Mouse (Mus musculus): ENCODE measurements around the gene Dazap1. TPM values are rescaled to one million over a fixed set of nuclear protein-coding genes. Genes with fewer than 3 reads are reported as not detected.
A peak's percentile ranks its signal among the peaks of the same experiment; 100 is the strongest.

Dazap1 gene
- polyA plus RNA-seq, 1 experiment from 2014 or later = 36.4 TPM

GRCm38 (mm10) chr10:80292251-80293146 is 31.2 kb downstream of the Dazap1 start, which contains the start of gene Rps15:
TSS of gene Rps15 (plus strand) at chr10:80292453.
- under 1% methylated on average over 72 of the region's 72 CpGs for whole genome bisulfite sequencing
- peak within 1 kb of the TSS; percentile 95 for H3K9ac ChIP-seq
- peaks cover 44% of the 10 kb centered on the region for H3K4me1 ChIP-seq

GRCm38 (mm10) chr10:80293325-80293724 is 32.0 kb downstream of the Dazap1 start:
- no peak for ATAC-seq (ENCODE audit: extremely low read depth, insufficient number of reproducible peaks, low FRiP score, low TSS enrichment)
- Histone ChIP-seq H3K9me3 (no peaks in the 10 kb centered on the region), H3K27me3 (replicated peaks) (peaks cover 20% of the 10 kb centered on the region), H3K9ac (peak overlapping the region; percentile 95), H3K4me2 (peak overlapping the region; percentile 85), H3K27ac (replicated peaks) (peak overlapping the region; percentile 84), H3K4me1 (peaks cover 46% of the 10 kb centered on the region), H3K4me3 (peak overlapping the region; percentile 75), H3K36me3 (peaks cover 31% of the 10 kb centered on the region)
- WGBS = 25% methylated on average over 14 of the region's 14 CpGs

More at GRCm38 (mm10) chr10:80292251-80293146, 31.2 kb downstream of the Dazap1 start, which contains the start of gene Rps15:
- Histone ChIP-seq H3K27me3 (replicated peaks) (peaks cover 12% of the 10 kb centered on the region), H3K4me2 (peak within 1 kb of the TSS; percentile 85), H3K4me3 (peak within 1 kb of the TSS; percentile 75), H3K27ac (replicated peaks) (peak within 1 kb of the TSS; percentile 84), H3K9me3 (no peaks in the 10 kb centered on the region), H3K36me3 (peaks cover 40% of the 10 kb centered on the region)
- ATAC-seq (ENCODE audit: extremely low read depth, insufficient number of reproducible peaks, low FRiP score, low TSS enrichment) = peak; percentile 83

DNA sequence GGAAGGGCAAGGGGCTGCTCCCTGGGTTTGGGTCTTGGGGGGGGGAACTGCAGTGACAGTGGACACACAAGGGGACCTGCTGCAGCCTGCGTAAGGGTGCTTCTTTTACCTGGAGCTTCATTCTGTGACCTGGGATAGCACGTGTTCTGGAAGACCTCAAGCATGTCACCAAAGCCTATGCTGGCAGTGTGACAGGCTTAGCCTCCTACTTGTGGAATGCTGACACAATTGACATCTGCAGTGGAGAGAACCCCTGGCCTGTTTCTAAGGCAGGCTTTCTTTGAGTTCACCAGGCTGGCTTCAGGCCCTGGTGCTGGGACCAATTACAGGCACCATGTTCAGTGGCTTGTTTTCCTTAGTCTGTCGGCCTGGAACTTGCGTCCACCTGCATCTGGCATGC is 33.0 kb downstream of the Dazap1 start:
- no peak for ATAC-seq (ENCODE audit: extremely low read depth, insufficient number of reproducible peaks, low FRiP score, low TSS enrichment)
- peaks cover 22% of the 10 kb centered on the region for H3K36me3 ChIP-seq
- H3K4me3 ChIP-seq = 0 out of 2 replicates have a peak overlapping the region, but pooled peaks have one; percentile 75
- WGBS = 68% methylated on average over 4 of the region's 4 CpGs
- peaks cover 30% of the 10 kb centered on the region for H3K27me3 ChIP-seq (replicated peaks)
- H3K27ac ChIP-seq (replicated peaks) = no peak overlapping the region
- H3K9me3 ChIP-seq = no peaks in the 10 kb centered on the region
- H3K9ac ChIP-seq = peak overlapping the region; percentile 41; the same call in 1 of the 2 replicates
- peaks cover 46% of the 10 kb centered on the region for H3K4me1 ChIP-seq
- H3K4me2 ChIP-seq = no peak overlapping the region; the same call in 1 of the 2 replicates

DNA sequence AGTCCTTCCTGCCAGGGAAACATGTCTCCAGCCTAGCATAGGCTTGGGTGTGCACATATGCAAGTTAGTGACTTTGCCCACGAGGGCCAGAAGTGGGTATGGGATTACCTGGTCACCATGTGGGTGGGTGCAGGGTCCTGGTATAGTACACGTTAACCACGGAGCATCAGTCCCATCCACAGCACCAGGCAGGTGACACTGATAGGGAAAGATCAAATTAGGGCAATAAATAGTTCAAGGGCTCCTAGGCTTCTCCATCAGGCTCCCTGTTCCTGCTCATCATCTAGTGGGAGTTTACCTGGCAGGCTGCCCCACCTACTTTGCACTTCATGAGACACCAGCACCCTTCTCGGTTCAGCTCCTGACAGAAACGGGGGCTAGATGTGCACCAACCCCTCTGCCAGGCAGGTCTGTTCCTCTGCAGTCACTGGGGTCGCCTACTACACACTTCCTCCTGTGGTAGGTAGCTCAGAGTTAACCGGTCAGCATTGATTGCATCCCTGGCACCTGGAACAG is 33.6 kb downstream of the Dazap1 start:
- Histone ChIP-seq H3K4me2 (no peak overlapping the region), H3K9me3 (no peaks in the 10 kb centered on the region), H3K27me3 (replicated peaks) (peaks cover 36% of the 10 kb centered on the region), H3K4me1 (peaks cover 46% of the 10 kb centered on the region), H3K27ac (replicated peaks) (no peak overlapping the region), H3K4me3 (no peak overlapping the region), H3K9ac (no peak overlapping the region), H3K36me3 (peaks cover 21% of the 10 kb centered on the region)
- 40% methylated on average over 7 of the region's 7 CpGs for WGBS
- no peak for ATAC-seq (ENCODE audit: extremely low read depth, insufficient number of reproducible peaks, low FRiP score, low TSS enrichment)

DNA sequence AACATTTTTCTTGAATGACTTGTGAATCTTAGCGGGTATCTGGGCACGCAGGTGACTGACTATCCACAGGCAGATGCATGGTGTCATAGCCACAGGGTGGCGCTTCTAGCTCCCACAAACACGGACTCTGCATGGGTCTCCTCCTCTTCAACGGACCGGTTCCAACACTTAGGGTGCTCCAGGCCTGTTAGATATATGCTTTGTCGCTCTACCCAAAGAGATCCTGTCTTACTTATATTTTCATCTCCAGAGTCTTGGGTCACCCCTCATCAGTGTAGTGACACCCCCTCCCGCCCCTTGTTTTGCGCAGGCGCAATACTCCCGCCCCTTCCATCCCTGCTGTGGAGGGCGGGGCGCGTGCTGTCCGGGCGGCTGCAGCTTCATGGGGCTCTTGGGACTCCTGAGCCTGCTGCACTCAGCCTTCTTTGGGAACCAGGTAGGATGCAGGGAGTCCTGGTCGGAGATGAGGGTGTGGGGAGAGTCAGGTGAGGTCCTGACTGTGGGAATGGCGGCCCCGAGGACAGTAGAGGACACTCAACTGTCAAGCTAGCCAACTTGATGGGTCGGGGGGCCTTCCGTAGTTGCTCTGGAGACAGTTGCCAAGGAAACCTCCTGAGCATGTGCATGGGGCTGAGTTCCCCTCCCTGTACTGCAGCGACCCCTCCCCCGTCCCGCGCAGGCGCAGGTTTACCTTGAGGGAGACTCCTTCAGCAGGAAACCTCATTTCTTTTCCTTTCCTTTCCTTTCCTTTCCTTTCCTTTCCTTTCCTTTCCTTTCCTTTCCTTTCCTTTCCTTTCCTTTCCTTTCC is 34.5 kb downstream of the Dazap1 start, which contains the start of gene Apc2:
Gene Apc2 (plus strand): TSS at position 360 of the 808 bp plus-strand sequence.
- peaks cover 46% of the 10 kb centered on the region for H3K4me1 ChIP-seq
- H3K9me3 ChIP-seq = no peaks in the 10 kb centered on the region
- H3K27ac ChIP-seq (replicated peaks) = no peak within 1 kb of the TSS
- 1% methylated on average over 26 of the region's 26 CpGs for WGBS
- H3K27me3 ChIP-seq (replicated peaks) = peaks cover 45% of the 10 kb centered on the region
- ATAC-seq (ENCODE audit: extremely low read depth, insufficient number of reproducible peaks, low FRiP score, low TSS enrichment) = no peak
- H3K9ac ChIP-seq = peak within 1 kb of the TSS; percentile 78
- peaks cover 21% of the 10 kb centered on the region for H3K36me3 ChIP-seq
- H3K4me2 ChIP-seq = peak within 1 kb of the TSS; percentile 78
- peak within 1 kb of the TSS; percentile 54 for H3K4me3 ChIP-seq

- ATAC-seq (ENCODE audit: extremely low read depth, insufficient number of reproducible peaks, low FRiP score, low TSS enrichment) = no peak
- H3K9ac ChIP-seq = 0 out of 2 replicates have a peak overlapping the region, but pooled peaks have one; percentile 78
Observed at GRCm38 (mm10) chr10:80296824-80297223, 35.5 kb downstream of the Dazap1 start.

GRCm38 (mm10) chr10:80297526-80298133 is 36.3 kb downstream of the Dazap1 start:
- peak overlapping the region; percentile 8; the same call in 1 of the 2 replicates for H3K9ac ChIP-seq
- WGBS = 50% methylated on average over 8 of the region's 8 CpGs
- peaks cover 53% of the 10 kb centered on the region for H3K4me1 ChIP-seq
- no peaks in the 10 kb centered on the region for H3K9me3 ChIP-seq
- H3K27ac ChIP-seq (replicated peaks) = no peak overlapping the region
- peaks cover 63% of the 10 kb centered on the region for H3K27me3 ChIP-seq (replicated peaks)
- ATAC-seq (ENCODE audit: extremely low read depth, insufficient number of reproducible peaks, low FRiP score, low TSS enrichment) = no peak
- no peak overlapping the region for H3K4me2 ChIP-seq
- no peak overlapping the region for H3K4me3 ChIP-seq
- peaks cover 21% of the 10 kb centered on the region for H3K36me3 ChIP-seq

More at GRCm38 (mm10) chr10:80296824-80297223, 35.5 kb downstream of the Dazap1 start:
- Histone ChIP-seq H3K36me3 (peaks cover 21% of the 10 kb centered on the region), H3K27me3 (replicated peaks) (peaks cover 55% of the 10 kb centered on the region), H3K4me2 (peak overlapping the region; percentile 78), H3K27ac (replicated peaks) (no peak overlapping the region), H3K9me3 (no peaks in the 10 kb centered on the region), H3K4me3 (no peak overlapping the region), H3K4me1 (peaks cover 47% of the 10 kb centered on the region)
- 66% methylated on average over 5 of the region's 5 CpGs for WGBS

DNA sequence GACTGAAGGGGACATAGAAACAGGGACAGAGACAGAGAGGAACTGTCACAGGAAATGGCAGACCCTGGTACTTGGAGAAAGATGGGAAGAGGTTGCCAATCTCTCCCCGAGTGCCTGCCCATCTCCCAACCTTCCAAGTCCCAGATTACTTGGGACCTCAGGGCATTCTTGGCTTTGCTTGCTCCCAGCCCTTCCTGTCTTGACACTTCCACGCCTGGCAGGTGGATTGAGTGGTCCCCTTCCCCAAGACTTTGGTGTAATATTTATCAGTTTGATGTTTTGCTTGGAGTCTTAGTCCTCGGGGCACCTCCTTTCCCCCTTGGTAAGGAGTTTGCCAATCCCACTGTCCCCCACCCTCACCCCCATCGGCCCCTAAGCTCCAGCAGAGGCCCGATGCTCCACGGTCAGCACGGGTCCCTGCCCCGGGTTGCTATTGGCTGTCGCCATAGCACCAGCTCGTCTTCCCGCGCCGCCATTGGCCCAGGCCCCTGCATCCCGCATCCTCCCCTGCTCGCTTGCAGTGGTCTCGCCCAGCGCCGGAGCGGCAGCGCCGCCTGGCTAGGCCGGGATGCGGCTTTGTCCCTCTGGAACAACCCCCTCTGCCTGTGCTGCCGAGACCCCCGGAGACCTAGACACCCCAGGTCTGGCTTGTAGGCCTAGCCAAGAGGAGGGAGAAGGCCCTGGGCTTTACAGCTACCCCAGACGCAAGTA is 37.4 kb downstream of the Dazap1 start:
- H3K36me3 ChIP-seq = peaks cover 14% of the 10 kb centered on the region
- 4% methylated on average over 26 of the region's 26 CpGs for WGBS
- no peaks in the 10 kb centered on the region for H3K9me3 ChIP-seq
- H3K9ac ChIP-seq = peak overlapping the region; percentile 40; the same call in 1 of the 2 replicates
- H3K4me2 ChIP-seq = peak overlapping the region; percentile 24
- H3K27ac ChIP-seq (replicated peaks) = no peak overlapping the region
- H3K4me3 ChIP-seq = peak overlapping the region; percentile 23
- ATAC-seq (ENCODE audit: extremely low read depth, insufficient number of reproducible peaks, low FRiP score, low TSS enrichment) = no peak
- peaks cover 73% of the 10 kb centered on the region for H3K27me3 ChIP-seq (replicated peaks)
- H3K4me1 ChIP-seq = peaks cover 47% of the 10 kb centered on the region

- Histone ChIP-seq H3K9me3 (no peaks in the 10 kb centered on the region), H3K4me1 (peaks cover 41% of the 10 kb centered on the region), H3K9ac (peak overlapping the region; percentile 40; the same call in 1 of the 2 replicates), H3K4me3 (peak overlapping the region; percentile 23), H3K36me3 (peaks cover 8% of the 10 kb centered on the region), H3K27me3 (replicated peaks) (peaks cover 79% of the 10 kb centered on the region), H3K4me2 (peak overlapping the region; percentile 24), H3K27ac (replicated peaks) (no peak overlapping the region)
- ATAC-seq (ENCODE audit: extremely low read depth, insufficient number of reproducible peaks, low FRiP score, low TSS enrichment) = no peak
- WGBS = 14% methylated on average over 14 of the region's 15 CpGs
Observed at GRCm38 (mm10) chr10:80299301-80299700, 38.0 kb downstream of the Dazap1 start.

DNA sequence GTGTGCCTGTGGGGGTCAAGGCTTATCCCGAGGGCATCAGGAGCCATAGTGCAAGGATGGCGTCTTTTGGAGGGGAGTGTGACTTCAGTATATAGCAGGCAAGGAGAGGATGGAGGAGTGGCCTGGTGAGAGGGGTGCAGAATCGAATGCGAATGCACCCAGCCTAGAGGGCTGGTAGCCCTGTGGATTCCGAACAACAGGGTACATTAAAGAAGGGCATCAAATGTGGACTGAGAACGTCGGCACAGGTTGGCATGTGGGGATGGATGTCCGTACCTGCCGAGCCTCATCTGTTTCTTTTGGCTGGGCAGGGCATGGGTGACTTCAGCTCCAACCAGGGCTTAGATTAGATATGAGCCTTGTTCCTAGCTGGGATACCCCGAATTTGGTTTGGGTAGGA is 38.5 kb downstream of the Dazap1 start:
- no peak for ATAC-seq (ENCODE audit: extremely low read depth, insufficient number of reproducible peaks, low FRiP score, low TSS enrichment)
- 46% methylated on average over 10 of the region's 10 CpGs for WGBS
- Histone ChIP-seq H3K27me3 (replicated peaks) (peaks cover 84% of the 10 kb centered on the region), H3K4me1 (peaks cover 39% of the 10 kb centered on the region), H3K27ac (replicated peaks) (no peak overlapping the region), H3K4me2 (no peak overlapping the region), H3K9ac (no peak overlapping the region), H3K4me3 (no peak overlapping the region), H3K36me3 (peaks cover 3% of the 10 kb centered on the region), H3K9me3 (no peaks in the 10 kb centered on the region)
